Mouse (Mus musculus) olfactory bulb, adult 2 months (tissue): ENCODE data around the gene Nlgn2.

Source experiments
- CTCF ChIP-seq: fragments of 200-500 bp; IDR thresholded peaks from 2 replicates; pipeline ENCODE4 v1.5.1; 2012; ENCODE audit warnings: low read depth, mild to moderate bottlenecking, low read length, moderate library complexity; ENCODE audit not compliant: insufficient read depth
- POLR2A ChIP-seq: fragments of 200-500 bp; IDR thresholded peaks from 2 replicates; pipeline ENCODE4 v1.6.1; 2012; ENCODE audit warnings: mild to moderate bottlenecking, low read depth, low read length, moderate library complexity; ENCODE audit not compliant: insufficient read depth

GRCm38 (mm10) chr11:69865561-69865960 lies 28.0 kb upstream of the Nlgn2 start:
- no peak for TF ChIP-seq CTCF
- TF ChIP-seq POLR2A: no peak
